Mouse (Mus musculus) hindbrain, postnatal 0 days (tissue): ENCODE results near the gene Ifnar1. TPM values are rescaled to one million over a fixed set of nuclear protein-coding genes. Genes with fewer than 3 reads are reported as not detected.

ENCODE experiments used
- ATAC-seq: fragments of 200-750 bp; cut with Nextera tagmentation; 2 replicates; pipeline ENCODE4 v1.8.0; 2017; ENCODE audit warnings: mild to moderate bottlenecking, moderate TSS enrichment, moderate library complexity
- DNase-seq: peaks from one replicate; pipeline ENCODE4 v3.0.0-alpha.2; 2015; ENCODE audit warnings: low spot score
- H3K27ac ChIP-seq: fragments of 300-500 bp; sonication (generic); 2 replicates; pipeline ENCODE4 v1.5.1; 2014; ENCODE audit warnings: mild to moderate bottlenecking
- H3K27me3 ChIP-seq: fragments of 300-500 bp; sonication (generic); 2 replicates; pipeline ENCODE4 v1.6.1; 2014; ENCODE audit warnings: low read length, mixed read lengths; ENCODE audit not compliant: insufficient read depth
- H3K36me3 ChIP-seq: fragments of 300-500 bp; sonication (generic); 2 replicates; pipeline ENCODE4 v1.6.1; 2014; ENCODE audit warnings: low read length, mixed read lengths; ENCODE audit not compliant: insufficient read depth
- H3K4me1 ChIP-seq: fragments of 300-500 bp; sonication (generic); 2 replicates; pipeline ENCODE4 v1.6.1; 2014; ENCODE audit warnings: antibody characterized with exemption, low read length, mixed read lengths; ENCODE audit not compliant: insufficient read depth
- H3K4me2 ChIP-seq: fragments of 300-500 bp; sonication (generic); 2 replicates; pipeline ENCODE4 v1.6.1; 2014; ENCODE audit warnings: low read depth, mild to moderate bottlenecking, low read length, moderate library complexity, mixed read lengths
- H3K4me3 ChIP-seq: fragments of 300-500 bp; sonication (generic); 2 replicates; pipeline ENCODE4 v1.5.1; 2014; ENCODE audit warnings: low read length
- H3K9ac ChIP-seq: fragments of 300-500 bp; sonication (generic); replicated peaks from 2 replicates; pipeline ENCODE4 v1.6.1; 2014; ENCODE audit warnings: mild to moderate bottlenecking, low read length, moderate library complexity, mixed read lengths
- H3K9me3 ChIP-seq: fragments of 300-500 bp; sonication (generic); 2 replicates; pipeline ENCODE4 v1.6.1; 2016; ENCODE audit warnings: low read length, mixed read lengths
- CTCF ChIP-seq: IDR thresholded peaks from 2 replicates; pipeline ENCODE4 v1.5.1; 2016; ENCODE audit warnings: antibody characterized with exemption, control low read depth, low read depth
- WGBS: fragments of 180-500 bp; shearing (Covaris S2); extraction: QIAGEN DNeasy Blood & Tissue Kit; methylation state at CpG from one replicate; pipeline ENCODE4 v1.1.7; 2014; 5-methylcytosine and 5-hydroxymethylcytosine counted together
- microRNA-seq, 2 experiments: library from miRNA; unstranded; fragments of <30 nt; microRNA quantifications; one replicate each; pipeline ENCODE4; 2016
- polyA plus RNA-seq: library from polyadenylated mRNA; unstranded; fragments of >200 nt; fragmentation: Nextera tagmentation; extraction: Ambion mirVana; gene quantifications from 2 replicates; pipeline ENCODE4 v1.2.1, GENCODE M21; 2015
- total RNA-seq: library from RNA; depleted of rRNA; stranded (reverse); fragments of >200 nt; gene quantifications from 2 replicates; pipeline ENCODE4 v1.2.3, GENCODE M21; 2014; rRNA removed

Ifnar1 gene
- total and polyA plus RNA-seq, 2 experiments from 2014 or later: 34.1 to 53.1 TPM

GRCm38 (mm10) chr16:91556659-91557058 is 71.6 kb downstream of the Ifnar1 start:
- H3K4me2 ChIP-seq: no peak overlapping the region
- no peak for TF ChIP-seq CTCF
- 78% methylated on average over 15 of the region's 15 CpGs for whole genome bisulfite sequencing
- H3K4me3 ChIP-seq: no peak overlapping the region
- DNase-seq: no peak
- no peaks in the 10 kb centered on the region for H3K4me1 ChIP-seq
- no peaks in the 10 kb centered on the region for H3K27me3 ChIP-seq
- H3K36me3 ChIP-seq: peaks cover 4% of the 10 kb centered on the region; the same call in 1 of the 2 replicates
- H3K27ac ChIP-seq: no peak overlapping the region
- ATAC-seq: no peak
- no peak overlapping the region for H3K9ac ChIP-seq
- no peaks in the 10 kb centered on the region for H3K9me3 ChIP-seq

Small RNAs within 50 kb of the gene (microRNA-seq; reads per million reads assigned to microRNA genes)
- gene Mir6367: 0 reads per million in 2 experiments

Other genes with a start within 250 kb of the Ifnar1 start
- 240 and 249 TPM in 2 replicates for gene Olig1, start 215.5 kb upstream of the Ifnar1 start, total RNA-seq
- 199 and 227 TPM in 2 replicates for gene Olig1, start 215.5 kb upstream of the Ifnar1 start, polyA plus RNA-seq
- 18.3 and 20.9 TPM in 2 replicates for gene Ifnar2, start 112.5 kb upstream of the Ifnar1 start, total RNA-seq
- 49.9 and 51.7 TPM in 2 replicates for gene Ifnar2, start 112.5 kb upstream of the Ifnar1 start, polyA plus RNA-seq
- not detected in 2 replicates for gene Gm21970, start 93.5 kb upstream of the Ifnar1 start, total RNA-seq
- not detected in 2 replicates for gene Gm21970, start 93.5 kb upstream of the Ifnar1 start, polyA plus RNA-seq
- gene Il10rb, start 79.1 kb upstream of the Ifnar1 start, total RNA-seq: 4.2 and 7.1 TPM in 2 replicates
- gene Il10rb, start 79.1 kb upstream of the Ifnar1 start, polyA plus RNA-seq: 14.6 and 14.8 TPM in 2 replicates
- 53.1 and 68.4 TPM in 2 replicates for gene Ifngr2, start 61.8 kb downstream of the Ifnar1 start, total RNA-seq
- 131 and 140 TPM in 2 replicates for gene Ifngr2, start 61.8 kb downstream of the Ifnar1 start, polyA plus RNA-seq
- gene Tmem50b, start 112.6 kb downstream of the Ifnar1 start, total RNA-seq: 79.6 and 93.3 TPM in 2 replicates
- gene Tmem50b, start 112.6 kb downstream of the Ifnar1 start, polyA plus RNA-seq: 107 and 114 TPM in 2 replicates
- gene Dnajc28, start 133.8 kb downstream of the Ifnar1 start, total RNA-seq: 1.7 and 5.3 TPM in 2 replicates
- gene Dnajc28, start 133.8 kb downstream of the Ifnar1 start, polyA plus RNA-seq: 2.9 and 3.8 TPM in 2 replicates
- 40.9 and 50.2 TPM in 2 replicates for gene Gart, start 161.7 kb downstream of the Ifnar1 start, total RNA-seq
- 46.2 and 46.6 TPM in 2 replicates for gene Gart, start 161.7 kb downstream of the Ifnar1 start, polyA plus RNA-seq
- gene Son, start 162.3 kb downstream of the Ifnar1 start, total RNA-seq: 246 and 254 TPM in 2 replicates
- gene Son, start 162.3 kb downstream of the Ifnar1 start, polyA plus RNA-seq: 95.3 and 97.2 TPM in 2 replicates
- gene Donson, start 203.5 kb downstream of the Ifnar1 start, total RNA-seq: 20.4 and 24.2 TPM in 2 replicates
- 15.3 and 15.7 TPM in 2 replicates for gene Donson, start 203.5 kb downstream of the Ifnar1 start, polyA plus RNA-seq
- 28.4 and 67.3 TPM in 2 replicates for gene Cryzl1, start 243.7 kb downstream of the Ifnar1 start, total RNA-seq
- gene Cryzl1, start 243.7 kb downstream of the Ifnar1 start, polyA plus RNA-seq: 88.0 and 101 TPM in 2 replicates
- 65.1 and 69.5 TPM in 2 replicates for gene Itsn1, start 244.0 kb downstream of the Ifnar1 start, total RNA-seq
- 33.6 and 34.8 TPM in 2 replicates for gene Itsn1, start 244.0 kb downstream of the Ifnar1 start, polyA plus RNA-seq